Mouse (Mus musculus) CH12.LX (cell line): ENCODE measurements around the gene Aurkaip1. TPM values are rescaled to one million over a fixed set of nuclear protein-coding genes. Genes with fewer than 3 reads are reported as not detected.

Source experiments
- DNase-seq: peaks from one replicate; pipeline ENCODE4 v3.0.0-alpha.2; 2013; ENCODE audit errors: extremely low read depth
- H3K27ac ChIP-seq: 2 replicates; pipeline ENCODE4 v1.5.1; 2012; ENCODE audit warnings: low read depth, mild to moderate bottlenecking, control low read depth, moderate library complexity; ENCODE audit not compliant: insufficient read depth
- H3K27me3 ChIP-seq: replicated peaks from 2 replicates; pipeline ENCODE3; 2012; ENCODE audit warnings: inconsistent platforms
- H3K36me3 ChIP-seq, 2 experiments: replicated peaks in 1 of 2; 2 replicates each; pipeline versions ENCODE3 to v1.6.1; 2012; ENCODE audit warnings: inconsistent platforms in 1 of 2, low read length in 1 of 2, mild to moderate bottlenecking in 1 of 2, mixed read lengths in 1 of 2, moderate library complexity in 1 of 2; ENCODE audit not compliant: control insufficient read depth in 1 of 2, insufficient read depth in 1 of 2
- H3K4me1 ChIP-seq, 2 experiments: 2 replicates each; pipeline ENCODE4 v1.6.1; 2012; ENCODE audit warnings: inconsistent platforms in 1 of 2, moderate library complexity in 1 of 2; ENCODE audit not compliant: insufficient read depth in 2 of 2, control insufficient read depth in 1 of 2
- H3K4me2 ChIP-seq: 2 replicates; pipeline ENCODE4 v1.6.1; 2012; ENCODE audit warnings: low read depth, mild to moderate bottlenecking, control low read depth; ENCODE audit not compliant: poor library complexity, insufficient read depth, severe bottlenecking
- H3K4me3 ChIP-seq, 3 experiments: fragments of 150-350 bp in 1 of 3; sonication (generic) in 1 of 3; replicated peaks in 1 of 3; 2 replicates each; pipeline versions ENCODE3 to v1.5.1; 2011 to 2012; ENCODE audit warnings: low read depth in 2 of 3, low read length in 2 of 3, mild to moderate bottlenecking in 2 of 3, moderate library complexity in 2 of 3, control low read depth in 1 of 3, improper control_type of control experiment in 1 of 3, inconsistent platforms in 1 of 3, mixed read lengths in 1 of 3; ENCODE audit not compliant: poor library complexity in 1 of 3
- H3K79me2 ChIP-seq: replicated peaks from 2 replicates; pipeline ENCODE4 v1.6.1; 2012; ENCODE audit warnings: mild to moderate bottlenecking, moderate library complexity; ENCODE audit not compliant: control insufficient read depth, poor library complexity, insufficient read depth, severe bottlenecking; ENCODE audit errors: extremely low read depth
- H3K9ac ChIP-seq: 2 replicates; pipeline ENCODE4 v1.6.1; 2012; ENCODE audit warnings: low read depth, mild to moderate bottlenecking, control low read depth, moderate library complexity; ENCODE audit not compliant: insufficient read depth
- H3K9me3 ChIP-seq: replicated peaks from 2 replicates; pipeline ENCODE3; 2012; ENCODE audit warnings: low read length, inconsistent platforms, mixed read lengths
- BHLHE40 ChIP-seq: IDR thresholded peaks from 2 replicates; pipeline ENCODE4 v1.6.1; 2011; ENCODE audit warnings: mild to moderate bottlenecking, low read depth, low read length, improper control_type of control experiment
- CHD1 ChIP-seq: IDR thresholded peaks from 2 replicates; pipeline ENCODE4 v1.6.1; 2012; ENCODE audit warnings: low read depth, low read length, improper control_type of control experiment, inconsistent platforms
- CHD2 ChIP-seq: IDR thresholded peaks from 2 replicates; pipeline ENCODE4 v1.6.1; 2011; ENCODE audit warnings: low read length, improper control_type of control experiment
- CTCF ChIP-seq, 2 experiments: IDR thresholded peaks in 1 of 2; conservative IDR thresholded peaks in 1 of 2; 2 replicates each; pipeline ENCODE4 v1.5.1; 2011 to 2012; ENCODE audit warnings: low read depth in 2 of 2, low read length in 2 of 2, improper control_type of control experiment in 1 of 2, inconsistent platforms in 1 of 2, mild to moderate bottlenecking in 1 of 2, moderate library complexity in 1 of 2
- ELF1 ChIP-seq: IDR thresholded peaks from 2 replicates; pipeline ENCODE4 v1.6.1; 2014; ENCODE audit warnings: low read depth, mild to moderate bottlenecking, inconsistent platforms, low read length, improper control_type of control experiment
- EP300 ChIP-seq: IDR thresholded peaks from 2 replicates; pipeline ENCODE4 v1.6.1; 2011; ENCODE audit warnings: low read length, improper control_type of control experiment
- ETS1 ChIP-seq: conservative IDR thresholded peaks from 2 replicates; pipeline ENCODE4 v1.6.1; 2012; ENCODE audit warnings: low read depth, mild to moderate bottlenecking, inconsistent platforms, low read length, improper control_type of control experiment, moderate library complexity
- GABPA ChIP-seq: IDR thresholded peaks from 2 replicates; pipeline ENCODE4 v1.6.1; 2012; ENCODE audit warnings: low read depth, low read length, improper control_type of control experiment, inconsistent platforms; ENCODE audit not compliant: insufficient replicate concordance
- HCFC1 ChIP-seq: IDR thresholded peaks from 2 replicates; pipeline ENCODE4 v1.6.1; 2012; ENCODE audit warnings: low read depth, mild to moderate bottlenecking, inconsistent platforms, low read length, improper control_type of control experiment
- IRF4 ChIP-seq: IDR thresholded peaks from 2 replicates; pipeline ENCODE4 v1.6.1; 2014; ENCODE audit warnings: low read depth, mild to moderate bottlenecking, inconsistent platforms, low read length, improper control_type of control experiment
- JUN ChIP-seq: IDR thresholded peaks from 2 replicates; pipeline ENCODE4 v1.6.1; 2011; ENCODE audit warnings: low read depth, mild to moderate bottlenecking, low read length, improper control_type of control experiment, moderate library complexity; ENCODE audit not compliant: insufficient read depth
- JUND ChIP-seq: conservative IDR thresholded peaks from 2 replicates; pipeline ENCODE4 v1.6.1; 2011; ENCODE audit warnings: low read depth, low read length, improper control_type of control experiment
- KAT2A ChIP-seq: IDR thresholded peaks from 2 replicates; pipeline ENCODE4 v1.6.1; 2012; ENCODE audit warnings: low read length, improper control_type of control experiment, inconsistent platforms; ENCODE audit not compliant: insufficient replicate concordance
- MAFK ChIP-seq: IDR thresholded peaks from 2 replicates; pipeline ENCODE4 v1.6.1; 2011; ENCODE audit warnings: low read length, improper control_type of control experiment; ENCODE audit not compliant: insufficient replicate concordance
- MAX ChIP-seq: IDR thresholded peaks from 2 replicates; pipeline ENCODE4 v1.6.1; 2011; ENCODE audit warnings: low read length, improper control_type of control experiment
- MAZ ChIP-seq: IDR thresholded peaks from 2 replicates; pipeline ENCODE4 v1.6.1; 2012; ENCODE audit warnings: low read depth, mild to moderate bottlenecking, inconsistent platforms, low read length, improper control_type of control experiment, moderate library complexity
- MEF2A ChIP-seq: IDR thresholded peaks from 2 replicates; pipeline ENCODE4 v1.6.1; 2014; ENCODE audit warnings: low read depth, mild to moderate bottlenecking, inconsistent platforms, low read length, improper control_type of control experiment, borderline replicate concordance
- MXI1 ChIP-seq: IDR thresholded peaks from 2 replicates; pipeline ENCODE4 v1.6.1; 2011; ENCODE audit warnings: mild to moderate bottlenecking, low read depth, low read length, improper control_type of control experiment
- MYC ChIP-seq: IDR thresholded peaks from 2 replicates; pipeline ENCODE4 v1.6.1; 2011; ENCODE audit warnings: low read depth, mild to moderate bottlenecking, improper control_type of control experiment, low read length
- NRF1 ChIP-seq: IDR thresholded peaks from 2 replicates; pipeline ENCODE4 v1.6.1; 2014; ENCODE audit warnings: low read depth, mild to moderate bottlenecking, inconsistent platforms, low read length, improper control_type of control experiment, moderate library complexity
- PAX5 ChIP-seq: IDR thresholded peaks from 2 replicates; pipeline ENCODE4 v1.6.1; 2012; ENCODE audit warnings: low read length, inconsistent platforms, mixed read lengths
- POLR2A ChIP-seq: IDR thresholded peaks from 2 replicates; pipeline ENCODE4 v1.6.1; 2011; ENCODE audit warnings: low read depth, mild to moderate bottlenecking, improper control_type of control experiment, low read length
- RAD21 ChIP-seq: IDR thresholded peaks from 2 replicates; pipeline ENCODE4 v1.6.1; 2011; ENCODE audit warnings: low read depth, mild to moderate bottlenecking, low read length, improper control_type of control experiment, moderate library complexity
- RCOR1 ChIP-seq: conservative IDR thresholded peaks from 2 replicates; pipeline ENCODE4 v1.6.1; 2012; ENCODE audit warnings: low read depth, mild to moderate bottlenecking, inconsistent platforms, low read length, improper control_type of control experiment
- SIN3A ChIP-seq: IDR thresholded peaks from 2 replicates; pipeline ENCODE4 v1.6.1; 2012; ENCODE audit warnings: low read length, improper control_type of control experiment, inconsistent platforms
- SMC3 ChIP-seq: IDR thresholded peaks from 2 replicates; pipeline ENCODE4 v1.6.1; 2011; ENCODE audit warnings: low read depth, low read length, improper control_type of control experiment
- TBP ChIP-seq: conservative IDR thresholded peaks from 2 replicates; pipeline ENCODE4 v1.6.1; 2011; ENCODE audit warnings: low read depth, low read length, improper control_type of control experiment
- TCF12 ChIP-seq: IDR thresholded peaks from 2 replicates; pipeline ENCODE4 v1.6.1; 2014; ENCODE audit warnings: low read depth, mild to moderate bottlenecking, inconsistent platforms, low read length, improper control_type of control experiment
- UBTF ChIP-seq: IDR thresholded peaks from 2 replicates; pipeline ENCODE4 v1.6.1; 2012; ENCODE audit warnings: low read depth, mild to moderate bottlenecking, inconsistent platforms, low read length, improper control_type of control experiment, moderate library complexity
- USF1 ChIP-seq: IDR thresholded peaks from 2 replicates; pipeline ENCODE4 v1.6.1; 2014; ENCODE audit warnings: low read depth, mild to moderate bottlenecking, inconsistent platforms, low read length, improper control_type of control experiment
- ZMIZ1 ChIP-seq: IDR thresholded peaks from 2 replicates; pipeline ENCODE4 v1.6.1; 2012; ENCODE audit warnings: low read depth, mild to moderate bottlenecking, inconsistent platforms, low read length, improper control_type of control experiment
- ZNF384 ChIP-seq: IDR thresholded peaks from 2 replicates; pipeline ENCODE4 v1.6.1; 2012; ENCODE audit warnings: low read depth, low read length, improper control_type of control experiment, inconsistent platforms
- dilution Hi-C: fragments of 300-500 bp; cut with MboI; formaldehyde crosslinking; loops from 2 replicates; pipeline ENCODE4 v1.14.3; 2020; ENCODE audit warnings: low sequenced_read_pairs; ENCODE audit not compliant: extremely low pct_unique_long_range_greater_than_20kb, extremely low pct_ligation_motif_present
- in situ Hi-C: fragments of 300-500 bp; cut with MboI; formaldehyde crosslinking; loops from 3 replicates; pipeline ENCODE4 v1.14.3; 2019; ENCODE audit warnings: low sequenced_read_pairs, low pct_ligation_motif_present, low pct_unique_long_range_greater_than_20kb, mixed read lengths
- polyA plus RNA-seq: library from polyadenylated mRNA; unstranded; fragments of >175 nt; gene quantifications from 2 replicates; pipeline ENCODE4 v1.2.1, GENCODE M21; 2012; ENCODE audit warnings: low read depth; ENCODE audit not compliant: insufficient read length
- total RNA-seq, 2 experiments: library from RNA; depleted of rRNA; stranded (reverse); fragments of 300-350 nt in 1 of 2; fragments of >200 nt in 1 of 2; gene quantifications; 2 replicates each; pipeline ENCODE4 v1.2.3; 2012 to 2014

Aurkaip1 gene
- total and polyA plus RNA-seq, 3 experiments, result 141 to 162 (median 149) TPM

GRCm38 (mm10) chr4:155843231-155843630, 12.2 kb downstream of the Aurkaip1 start:
- no peak for TF ChIP-seq ZMIZ1
- TF ChIP-seq CHD1, result no peak
- no peak for TF ChIP-seq IRF4
- TF ChIP-seq USF1, result no peak
- TF ChIP-seq MYC, result no peak
- TF ChIP-seq TCF12, result no peak
- no peak for TF ChIP-seq MEF2A
- no peak for TF ChIP-seq MAX
- TF ChIP-seq BHLHE40, result no peak
- TF ChIP-seq JUN, result no peak
- no peak for TF ChIP-seq CTCF (conservative IDR thresholded peaks at IDR 0.05 in 1 of 2, IDR thresholded peaks at IDR 0.05 in 1 of 2; ENCODE audit: low read depth in 2 of 2, low read length in 2 of 2)
- no peak for TF ChIP-seq ETS1
- no peak for TF ChIP-seq SIN3A
- no peak for TF ChIP-seq UBTF
- TF ChIP-seq MAZ, result no peak
- no peak for TF ChIP-seq RCOR1
- no peak for TF ChIP-seq ELF1
- no peak for TF ChIP-seq SMC3
- TF ChIP-seq PAX5, result no peak
- TF ChIP-seq RAD21, result no peak
- H3K4me1 ChIP-seq, result peaks cover 18 to 31% of the 10 kb centered on the region in 2 experiments
- H3K27me3 ChIP-seq, result no peaks in the 10 kb centered on the region
- no peak overlapping the region for H3K4me2 ChIP-seq
- peaks cover 3% of the 10 kb centered on the region for H3K9me3 ChIP-seq
- no peak for DNase-seq
- H3K4me3 ChIP-seq, result no peak overlapping the region
- no peaks in the 10 kb centered on the region for H3K79me2 ChIP-seq
- in situ Hi-C loops, result no loop called here
- no peak overlapping the region for H3K9ac ChIP-seq
- H3K27ac ChIP-seq, result no peak overlapping the region
- peaks cover 17 to 23% of the 10 kb centered on the region in 2 experiments for H3K36me3 ChIP-seq
- dilution Hi-C loops, result no loop called here

GRCm38 (mm10) chr4:155846871-155847578, 16.0 kb downstream of the Aurkaip1 start, which contains the start of gene Dvl1:
TSS of gene Dvl1 (plus strand) at chr4:155847402.
- Histone ChIP-seq H3K4me2 (peak within 1 kb of the TSS; percentile 90), H3K4me1 (peaks cover 17 to 43% of the 10 kb centered on the region in 2 experiments), H3K9me3 (no peaks in the 10 kb centered on the region), H3K27ac (peak within 1 kb of the TSS; percentile 30; the same call in 1 of the 2 replicates), H3K9ac (peak within 1 kb of the TSS; percentile 89), H3K4me3 (peak within 1 kb of the TSS; percentile 85 to 96 (median 89)), H3K36me3 (peaks cover 9 to 31% of the 10 kb centered on the region in 2 experiments), H3K79me2 (peaks cover 19% of the 10 kb centered on the region), H3K27me3 (no peaks in the 10 kb centered on the region)
- in situ Hi-C loops (no loop called here), dilution Hi-C loops (no loop called here)
- peak; percentile 72 for DNase-seq
- TF ChIP-seq ETS1 (no peak), RCOR1 (no peak), SIN3A (peak; percentile 55; the same call in 1 of the 2 replicates), POLR2A (peak; percentile 78; the same call in 1 of the 2 replicates), JUND (no peak), CHD1 (no peak), TBP (no peak), MYC (no peak), KAT2A (peak; percentile 54; the same call in 1 of the 2 replicates), ZNF384 (no peak), MEF2A (peak; percentile 54; the same call in 1 of the 2 replicates), HCFC1 (peak; percentile 46), USF1 (no peak), TCF12 (peak; percentile 63; the same call in 1 of the 2 replicates), MAFK (no peak), GABPA (no peak), MAZ (peak; percentile 81; the same call in 1 of the 2 replicates), EP300 (no peak), MXI1 (no peak), SMC3 (peak; percentile 35; the same call in 1 of the 2 replicates), NRF1 (peak; percentile 92), CTCF (conservative IDR thresholded peaks at IDR 0.05 in 1 of 2, IDR thresholded peaks at IDR 0.05 in 1 of 2; ENCODE audit: low read depth in 2 of 2, low read length in 2 of 2) (peak in 1 of 2 experiments; percentile 74; a peak in 2 of 4 replicates), CHD2 (no peak)
